Mouse (Mus musculus) ovary, postnatal 14 days (tissue): ENCODE measurements around the gene Cst10.
A peak's percentile ranks its signal among the peaks of the same experiment; 100 is the strongest.

Experiments
- DNase-seq: peaks from one replicate; pipeline ENCODE4 v3.0.0; 2022; ENCODE audit warnings: low spot score

The Cst10 gene

GRCm38 (mm10) chr2:149404757-149405156 is at the start of gene Cst10:
Cst10 (plus strand) TSS chr2:149405057.
- no peak for DNase-seq

DNA sequence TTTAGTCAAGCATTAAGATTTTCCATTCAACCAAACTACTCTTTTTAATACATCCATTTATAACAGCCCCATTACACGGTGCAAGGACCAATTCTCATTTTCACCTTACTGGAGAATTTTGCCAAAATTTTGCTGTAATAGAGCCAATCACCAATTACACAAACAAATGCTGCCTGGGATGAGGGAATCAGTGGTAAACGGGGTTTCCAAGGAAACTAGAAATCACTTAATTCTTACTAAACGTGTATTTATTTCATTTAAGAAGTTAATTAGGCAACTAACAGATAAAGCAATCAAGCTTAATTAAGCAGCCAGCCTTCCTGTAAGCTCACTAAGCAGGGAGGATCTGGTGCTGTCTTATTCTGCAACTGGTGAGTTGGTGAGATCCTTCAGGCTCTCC is 11.9 kb upstream of the Cst10 start:
- no peak for DNase-seq

GRCm38 (mm10) chr2:149422564-149422963 is 17.7 kb downstream of the Cst10 start:
- DNase-seq, result peak; percentile 2
